In the genomic region with DNA sequence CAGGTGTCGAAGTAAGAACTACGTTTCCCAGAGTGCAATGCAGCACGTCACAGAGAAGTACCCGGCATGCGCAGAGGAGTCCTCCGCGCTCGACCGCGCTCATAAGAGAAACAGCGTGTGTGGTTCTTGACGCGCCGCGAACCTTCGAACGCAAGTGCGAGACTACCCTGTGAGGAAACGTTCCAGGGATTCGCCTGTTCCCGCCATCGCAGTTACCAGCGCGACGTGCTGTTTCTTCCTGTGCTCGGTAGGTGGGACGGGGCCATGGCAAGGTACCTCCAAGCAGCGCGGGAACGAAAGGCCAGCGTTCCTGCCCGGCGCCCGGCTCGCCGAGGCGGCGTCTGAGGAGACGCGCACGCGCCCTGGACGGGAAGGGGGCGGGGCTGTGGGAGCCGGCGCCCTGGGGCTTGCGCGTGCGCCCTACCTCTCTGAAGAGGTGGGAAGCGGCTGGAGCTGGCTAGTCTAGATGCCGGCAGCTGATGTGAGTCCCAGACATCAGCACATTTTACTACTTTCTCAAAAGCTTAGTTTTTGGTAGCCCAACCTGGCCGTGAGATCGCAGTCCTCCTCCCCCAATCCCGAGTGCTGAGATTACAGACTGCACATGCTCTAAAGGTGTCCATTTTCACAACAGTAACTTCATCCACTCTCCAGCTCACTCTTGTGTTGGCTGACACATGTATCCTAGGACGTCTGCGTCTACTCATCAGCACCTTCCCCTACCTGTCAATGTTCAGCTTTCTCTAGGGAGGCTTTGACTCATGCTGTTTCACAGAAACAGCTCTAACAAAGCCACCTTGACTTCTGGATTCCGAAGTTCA, we compare ENCODE assay signal across 7 mouse cellular contexts. TPM values are rescaled to one million over a fixed set of nuclear protein-coding genes. Genes with fewer than 3 reads are reported as not detected.
DNase-seq lines count a peak whose midpoint lies in the region; ATAC-seq lines count a peak whose summit lies in the region.

A gene (plus strand): TSS at position 79 of the 821 bp plus-strand sequence.

- peaks cover 8% of the 10 kb centered on the region for H3K4me1 ChIP-seq in intestine, embryonic 16.5 days (ENCODE audit: control insufficient read depth, insufficient read depth, low read length)
- H3K4me1 ChIP-seq in midbrain, embryonic 11.5 days (ENCODE audit: control insufficient read depth, insufficient read depth, low read length): peaks cover 3% of the 10 kb centered on the region; the same call in 1 of the 2 replicates

- peak within 1 kb of the TSS; percentile 60 for H3K4me3 ChIP-seq in intestine, embryonic 16.5 days (ENCODE audit: low read length)
- peak within 1 kb of the TSS; percentile 60 for H3K4me3 ChIP-seq in midbrain, embryonic 11.5 days (ENCODE audit: low read depth, low read length)

- ATAC-seq in intestine, embryonic 16.5 days: peak; percentile 96
- peak; percentile 98 for ATAC-seq in midbrain, embryonic 11.5 days (ENCODE audit: low FRiP score)

- intact Hi-C loops in left cerebral cortex, postnatal 36 days (cut with DNase I): loop anchor here (2.0 kb wide), 1 partner anchor 45 kb away; a partner anchor contains a TSS

- H3K36me3 ChIP-seq in intestine, embryonic 16.5 days (ENCODE audit: control insufficient read depth, insufficient read depth, low read length): no peaks in the 10 kb centered on the region
- no peaks in the 10 kb centered on the region for H3K36me3 ChIP-seq in midbrain, embryonic 11.5 days (ENCODE audit: control insufficient read depth, insufficient read depth, low read length)

- H3K4me2 ChIP-seq in intestine, embryonic 16.5 days (ENCODE audit: low read depth, low read length): peak within 1 kb of the TSS; percentile 79
- H3K4me2 ChIP-seq in midbrain, embryonic 11.5 days: peak within 1 kb of the TSS; percentile 65

- peak within 1 kb of the TSS; percentile 73 for H3K9ac ChIP-seq in intestine, embryonic 16.5 days (ENCODE audit: low read depth, low read length)
- peak within 1 kb of the TSS; percentile 73 for H3K9ac ChIP-seq in midbrain, embryonic 11.5 days (ENCODE audit: low read length)

- 1% methylated on average over 57 of the region's 57 CpGs for WGBS in intestine, embryonic 16.5 days
- WGBS in midbrain, embryonic 11.5 days: 1% methylated on average over 56 of the region's 57 CpGs

- no peaks in the 10 kb centered on the region for H3K27me3 ChIP-seq in intestine, embryonic 16.5 days (replicated peaks; ENCODE audit: control insufficient read depth, insufficient read depth, low read length)
- H3K27me3 ChIP-seq in midbrain, embryonic 11.5 days (ENCODE audit: control insufficient read depth, insufficient read depth, low read length): no peaks in the 10 kb centered on the region

- H3K9me3 ChIP-seq in intestine, embryonic 16.5 days (ENCODE audit: control insufficient read depth, low read length): no peaks in the 10 kb centered on the region
- no peaks in the 10 kb centered on the region for H3K9me3 ChIP-seq in midbrain, embryonic 11.5 days (ENCODE audit: control insufficient read depth, low read length)

- peak; percentile 96 for DNase-seq in adrenal gland, adult 2 months
- DNase-seq in embryo, embryonic 11.5 days (ENCODE audit: low read depth, low spot score): peak; percentile 87
- DNase-seq in gastrocnemius, postnatal 4 days (ENCODE audit: low spot score in 2 of 2): peak; percentile 91 to 94
- DNase-seq in left cerebral cortex, postnatal 36 days (ENCODE audit: low spot score in 2 of 2): peak; percentile 95 to 96
- peak; percentile 99 for DNase-seq in midbrain, embryonic 11.5 days (ENCODE audit: low spot score, missing footprints)
- peak; percentile 85 for DNase-seq in skeletal muscle tissue, adult 2 months (ENCODE audit: low read depth, low spot score)

- peak within 1 kb of the TSS; percentile 89 for H3K27ac ChIP-seq in intestine, embryonic 16.5 days (ENCODE audit: low read length)
- peak within 1 kb of the TSS; percentile 87 for H3K27ac ChIP-seq in midbrain, embryonic 11.5 days (ENCODE audit: low read depth, low read length)

RNA-seq across cellular contexts. Expression of the gene that starts here (rescaled TPM):
- 10 to 100 TPM; 39.9 to 49.7 TPM for total RNA-seq in adrenal gland, adult 2 months (2021)
- polyA plus RNA-seq in adrenal gland, adult 2 months (2012; rRNA removed): 64.5 and 74.4 TPM in 2 replicates
- total RNA-seq in gastrocnemius, postnatal 4 days (2021): 10 to 100 TPM; 27.7 to 31.8 TPM
- polyA plus RNA-seq in intestine, embryonic 16.5 days (2015; fragmentation: Nextera tagmentation; extraction: Ambion mirVana): 42.7 and 49.8 TPM in 2 replicates
- 10 to 100 TPM; 27.2 to 38.4 TPM for total RNA-seq in left cerebral cortex, postnatal 36 days (2021)
- 44.4 and 49.4 TPM in 2 replicates for polyA plus RNA-seq in midbrain, embryonic 11.5 days (2014; fragmentation: Nextera tagmentation; extraction: Ambion mirVana)

Comparison
In these comparisons a context has a peak if more than half of its experiments do, and no peak if none do; other contexts are left out.
1. Peak in every context shown above with its lines: DNase-seq, ATAC-seq, H3K4me3 ChIP-seq and H3K27ac ChIP-seq.